Mouse (Mus musculus) gonadal fat pad, adult 2 months (tissue): ENCODE results near the gene Bcas3. TPM values are rescaled to one million over a fixed set of nuclear protein-coding genes. Genes with fewer than 3 reads are reported as not detected.

ENCODE experiments used
- DNase-seq: peaks from one replicate; pipeline ENCODE4 v3.0.0-alpha.2; 2012; ENCODE audit warnings: low read depth
- polyA plus RNA-seq: library from polyadenylated mRNA; depleted of rRNA; stranded (reverse); fragments of >200 nt; gene quantifications from 2 replicates; pipeline ENCODE4 v1.2.3, GENCODE M21; 2012

Bcas3 gene
- polyA plus RNA-seq, 1 experiment, result 46.8 TPM

GRCm38 (mm10) chr11:85529531-85530285 lies 176.7 kb downstream of the Bcas3 start:
- DNase-seq, result no peak

GRCm38 (mm10) chr11:85540989-85541388 lies 188.0 kb downstream of the Bcas3 start:
- no peak for DNase-seq

- DNase-seq, result no peak
Observed at GRCm38 (mm10) chr11:85543311-85543710, 190.3 kb downstream of the Bcas3 start.

GRCm38 (mm10) chr11:85545602-85546001 lies 192.6 kb downstream of the Bcas3 start:
- DNase-seq, result no peak

- DNase-seq, result no peak
Observed at GRCm38 (mm10) chr11:85547966-85548365, 195.0 kb downstream of the Bcas3 start.

GRCm38 (mm10) chr11:85549651-85550050 lies 196.7 kb downstream of the Bcas3 start:
- DNase-seq, result no peak

GRCm38 (mm10) chr11:85555066-85555465 lies 202.1 kb downstream of the Bcas3 start:
- no peak for DNase-seq

- DNase-seq, result no peak
Observed at GRCm38 (mm10) chr11:85555721-85556120, 202.8 kb downstream of the Bcas3 start.

GRCm38 (mm10) chr11:85565068-85565467 lies 212.1 kb downstream of the Bcas3 start:
- DNase-seq, result no peak

- DNase-seq, result no peak
Observed at GRCm38 (mm10) chr11:85571040-85571439, 218.1 kb downstream of the Bcas3 start.

- no peak for DNase-seq
Observed at GRCm38 (mm10) chr11:85571936-85572335, 219.0 kb downstream of the Bcas3 start.

GRCm38 (mm10) chr11:85572590-85572989 lies 219.6 kb downstream of the Bcas3 start:
- DNase-seq, result no peak

GRCm38 (mm10) chr11:85574496-85574895 lies 221.5 kb downstream of the Bcas3 start:
- DNase-seq, result no peak

GRCm38 (mm10) chr11:85577816-85578645 lies 225.1 kb downstream of the Bcas3 start:
- no peak for DNase-seq

- DNase-seq, result no peak
Observed at GRCm38 (mm10) chr11:85584086-85584485, 231.1 kb downstream of the Bcas3 start.

- DNase-seq, result no peak
Observed at GRCm38 (mm10) chr11:85593636-85594035, 240.7 kb downstream of the Bcas3 start.

GRCm38 (mm10) chr11:85599251-85599650 lies 246.3 kb downstream of the Bcas3 start:
- DNase-seq, result no peak

- no peak for DNase-seq
Observed at GRCm38 (mm10) chr11:85603546-85604322, 250.8 kb downstream of the Bcas3 start.

- no peak for DNase-seq
Observed at GRCm38 (mm10) chr11:85609303-85609940, 256.5 kb downstream of the Bcas3 start.

GRCm38 (mm10) chr11:85613035-85613434 lies 260.1 kb downstream of the Bcas3 start:
- DNase-seq, result no peak

- DNase-seq, result no peak
Observed at GRCm38 (mm10) chr11:85613586-85613985, 260.6 kb downstream of the Bcas3 start.

GRCm38 (mm10) chr11:85614431-85614830 lies 261.5 kb downstream of the Bcas3 start:
- no peak for DNase-seq
